Mouse (Mus musculus) hindbrain, embryonic 10.5 days (tissue): Measurements from ENCODE around the gene Smpdl3b. TPM values are rescaled to one million over a fixed set of nuclear protein-coding genes. Genes with fewer than 3 reads are reported as not detected.

Source experiments
- DNase-seq: peaks from one replicate; pipeline ENCODE4 v3.0.0-alpha.2; 2017; ENCODE audit warnings: low spot score
- H3K27ac ChIP-seq: fragments of 300-500 bp; sonication (generic); 2 replicates; pipeline ENCODE4 v1.5.1; 2016; ENCODE audit warnings: mild to moderate bottlenecking, moderate library complexity
- H3K27me3 ChIP-seq: fragments of 300-500 bp; sonication (generic); 2 replicates; pipeline ENCODE4 v1.6.1; 2016; ENCODE audit warnings: mild to moderate bottlenecking; ENCODE audit not compliant: poor library complexity, insufficient read depth, severe bottlenecking
- H3K36me3 ChIP-seq: fragments of 300-500 bp; sonication (generic); 2 replicates; pipeline ENCODE4 v1.6.1; 2016; ENCODE audit warnings: mild to moderate bottlenecking, moderate library complexity
- H3K4me1 ChIP-seq: fragments of 300-500 bp; sonication (generic); replicated peaks from 2 replicates; pipeline ENCODE4 v1.6.1; 2016; ENCODE audit warnings: mild to moderate bottlenecking
- H3K4me3 ChIP-seq: fragments of 300-500 bp; sonication (generic); 2 replicates; pipeline ENCODE4 v1.5.1; 2016; ENCODE audit warnings: mild to moderate bottlenecking, moderate library complexity
- H3K9me3 ChIP-seq: fragments of 300-500 bp; sonication (generic); 2 replicates; pipeline ENCODE4 v1.6.1; 2016; ENCODE audit warnings: mild to moderate bottlenecking, moderate library complexity
- WGBS: fragments of 180-500 bp; shearing (Covaris S2); methylation state at CpG from one replicate; pipeline ENCODE4 v1.1.7; 2016; 5-methylcytosine and 5-hydroxymethylcytosine counted together
- polyA plus RNA-seq: library from polyadenylated mRNA; unstranded; fragments of >200 nt; fragmentation: Nextera tagmentation; extraction: Ambion mirVana; gene quantifications from 2 replicates; pipeline ENCODE4 v1.2.1, GENCODE M21; 2016

The Smpdl3b gene
- polyA plus RNA-seq, 1 experiment from 2014 or later, result 1.9 TPM

- DNase-seq, result no peak
- Histone ChIP-seq H3K4me1 (no peaks in the 10 kb centered on the region), H3K9me3 (no peaks in the 10 kb centered on the region), H3K36me3 (peaks cover 99% of the 10 kb centered on the region), H3K4me3 (no peak overlapping the region), H3K27ac (no peak overlapping the region), H3K27me3 (no peaks in the 10 kb centered on the region)
- WGBS, result 98% methylated on average over 5 of the region's 5 CpGs
These were observed 55.0 kb downstream of the Smpdl3b start for GRCm38 (mm10) chr4:132702076-132702475.

DNA sequence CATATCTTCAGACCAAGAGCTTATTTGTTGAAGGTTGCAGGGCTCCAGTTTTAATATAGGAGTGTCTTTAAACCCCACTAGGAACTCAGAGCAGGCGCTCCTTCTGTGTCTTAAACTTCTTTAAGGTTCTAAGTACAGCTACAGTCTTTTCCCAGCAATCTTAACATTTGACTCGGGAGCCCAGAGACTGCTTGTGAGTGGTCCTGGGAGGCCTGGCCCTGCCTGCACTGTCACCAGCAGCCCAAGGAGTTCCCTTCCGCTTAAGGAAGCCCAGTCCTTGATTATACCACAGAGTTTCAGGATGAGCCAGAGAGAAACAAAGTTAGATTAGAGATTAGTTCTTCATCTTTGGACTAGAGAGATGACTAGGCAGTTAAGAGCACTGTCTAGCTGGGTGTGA lies 63.7 kb downstream of the Smpdl3b start:
- H3K36me3 ChIP-seq, result peaks cover 82% of the 10 kb centered on the region
- H3K4me1 ChIP-seq, result no peaks in the 10 kb centered on the region
- DNase-seq, result no peak
- no peaks in the 10 kb centered on the region for H3K27me3 ChIP-seq
- H3K9me3 ChIP-seq, result no peaks in the 10 kb centered on the region
- WGBS, result 86% methylated on average over 3 of the region's 3 CpGs
- no peak overlapping the region for H3K4me3 ChIP-seq
- H3K27ac ChIP-seq, result no peak overlapping the region

GRCm38 (mm10) chr4:132689634-132690033 lies 67.4 kb downstream of the Smpdl3b start:
- no peak for DNase-seq
- Histone ChIP-seq H3K36me3 (peaks cover 73% of the 10 kb centered on the region), H3K9me3 (no peaks in the 10 kb centered on the region), H3K27me3 (no peaks in the 10 kb centered on the region), H3K4me1 (no peaks in the 10 kb centered on the region), H3K4me3 (no peak overlapping the region), H3K27ac (no peak overlapping the region)
- 94% methylated on average over 2 of the region's 2 CpGs for WGBS

Other genes starting within 250 kb of the Smpdl3b start
- gene Sesn2, start 246.8 kb downstream of the Smpdl3b start, polyA plus RNA-seq, result 12.9 and 13.0 TPM in 2 replicates
- gene Atpif1, start 223.6 kb downstream of the Smpdl3b start, polyA plus RNA-seq, result 1,033 and 1,169 TPM in 2 replicates
- 202 and 214 TPM in 2 replicates for gene Dnajc8, start 221.7 kb downstream of the Smpdl3b start, polyA plus RNA-seq
- 0.42 and 0.81 TPM in 2 replicates for gene Ptafr, start 193.2 kb downstream of the Smpdl3b start, polyA plus RNA-seq
- 24.2 and 33.0 TPM in 2 replicates for gene Eya3, start 118.3 kb downstream of the Smpdl3b start, polyA plus RNA-seq
- 3.4 and 4.9 TPM in 2 replicates for gene Xkr8, start 24.7 kb downstream of the Smpdl3b start, polyA plus RNA-seq
- gene Rpa2, start 11.1 kb upstream of the Smpdl3b start, polyA plus RNA-seq, result 147 and 177 TPM in 2 replicates
- 1.00 and 1.2 TPM in 2 replicates for gene Themis2, start 39.1 kb upstream of the Smpdl3b start, polyA plus RNA-seq
- gene Ppp1r8, start 85.9 kb upstream of the Smpdl3b start, polyA plus RNA-seq, result 81.4 and 84.3 TPM in 2 replicates
- 64.4 and 74.5 TPM in 2 replicates for gene Stx12, start 127.3 kb upstream of the Smpdl3b start, polyA plus RNA-seq
- gene Fam76a, start 165.3 kb upstream of the Smpdl3b start, polyA plus RNA-seq, result 32.9 and 33.2 TPM in 2 replicates
- 0.14 TPM in 1 of 2 replicates, not detected in the other for gene Fgr, start 216.8 kb upstream of the Smpdl3b start, polyA plus RNA-seq